Mouse (Mus musculus) gastrocnemius, postnatal 10 days (tissue): ENCODE results near the gene Bex2. TPM values are rescaled to one million over a fixed set of nuclear protein-coding genes. Genes with fewer than 3 reads are reported as not detected.

ENCODE experiments used
- total RNA-seq, 2 experiments: library from RNA; stranded (reverse); gene quantifications; 2 replicates each; pipeline ENCODE4 v1.2.3; 2021

The Bex2 gene
- total RNA-seq, 2 experiments from 2014 or later, result 0.73 to 1.3 TPM

Other genes starting within 250 kb of the Bex2 start
- 1 to 10 TPM; 5.6 to 6.3 TPM for gene Gprasp2, start 229.2 kb downstream of the Bex2 start, total RNA-seq
- 1 to 10 TPM; 4.3 to 4.7 TPM for gene Arxes2, start 74.4 kb downstream of the Bex2 start, total RNA-seq
- gene Arxes1, start 34.9 kb downstream of the Bex2 start, total RNA-seq, result 1 to 10 TPM; 1.8 to 2.2 TPM
- gene Nxf3, start 17.0 kb upstream of the Bex2 start, total RNA-seq, result not detected
- gene Bex4, start 70.8 kb upstream of the Bex2 start, total RNA-seq, result not detected
- gene Tceal8, start 104.1 kb upstream of the Bex2 start, total RNA-seq, result 10 to 100 TPM; 48.0 to 55.1 TPM
- 10 to 100 TPM; 74.3 to 87.3 TPM for gene Tceal5, start 135.6 kb upstream of the Bex2 start, total RNA-seq
- 100 to 1,000 TPM; 539 to 771 TPM for gene Tceal7, start 146.5 kb upstream of the Bex2 start, total RNA-seq
- gene Bex1, start 147.3 kb upstream of the Bex2 start, total RNA-seq, result 10 to 100 TPM; 27.7 to 29.1 TPM
- 10 to 100 TPM; 74.7 to 80.1 TPM for gene Tceal9, start 176.8 kb upstream of the Bex2 start, total RNA-seq
- gene Bex3, start 202.0 kb upstream of the Bex2 start, total RNA-seq, result 10 to 100 TPM; 23.1 to 32.4 TPM